Mouse (Mus musculus) megakaryocyte progenitor cell, adult 5-6 weeks (primary cell): ENCODE data around the gene St3gal5. TPM values are rescaled to one million over a fixed set of nuclear protein-coding genes. Genes with fewer than 3 reads are reported as not detected.
A peak's percentile ranks its signal among the peaks of the same experiment; 100 is the strongest.

Experiments
- ATAC-seq: replicated peaks from 2 replicates; pipeline ENCODE4 v1.8.0; 2016; ENCODE audit warnings: mild to moderate bottlenecking, moderate TSS enrichment, inconsistent platforms; ENCODE audit not compliant: poor library complexity
- total RNA-seq, 2 experiments: library from RNA; stranded (forward) in 1 of 2; stranded (reverse) in 1 of 2; fragments of 157-497, 149-512 nt in 1 of 2; fragments of 200-1000 nt in 1 of 2; gene quantifications; 2 replicates each; pipeline versions ENCODE4 v1.2.3 to v1.2.4; 2015 to 2017

The St3gal5 gene
- total RNA-seq, 2 experiments from 2014 or later = 10.1 to 14.6 TPM

- ATAC-seq = peak; percentile 20
Measured at GRCm38 (mm10) chr6:72161751-72162150, 64.4 kb downstream of the St3gal5 start.

GRCm38 (mm10) chr6:72162155-72162890, 64.9 kb downstream of the St3gal5 start:
- ATAC-seq = peak; percentile 57

- ATAC-seq = peak; percentile 92
Measured at GRCm38 (mm10) chr6:72164321-72165275, 67.2 kb downstream of the St3gal5 start.

- no peak for ATAC-seq
Measured at GRCm38 (mm10) chr6:72165907-72166306, 68.5 kb downstream of the St3gal5 start.

- ATAC-seq = no peak
Measured at GRCm38 (mm10) chr6:72171391-72171790, 74.0 kb downstream of the St3gal5 start.

GRCm38 (mm10) chr6:72173350-72173749, 76.0 kb downstream of the St3gal5 start:
- peak; percentile 72 for ATAC-seq

GRCm38 (mm10) chr6:72175419-72175818, 78.0 kb downstream of the St3gal5 start:
- no peak for ATAC-seq

- ATAC-seq = no peak
Measured at GRCm38 (mm10) chr6:72176004-72176403, 78.6 kb downstream of the St3gal5 start.

GRCm38 (mm10) chr6:72177417-72177816, 80.0 kb downstream of the St3gal5 start:
- 0 out of 2 replicates have a peak, but pooled peaks have one; percentile 34 for ATAC-seq

- ATAC-seq = no peak
Measured at GRCm38 (mm10) chr6:72179006-72179405, 81.6 kb downstream of the St3gal5 start.

- ATAC-seq = no peak
Measured at GRCm38 (mm10) chr6:72179562-72180502, 82.4 kb downstream of the St3gal5 start.

- no peak for ATAC-seq
Measured at GRCm38 (mm10) chr6:72184576-72184975, 87.2 kb downstream of the St3gal5 start.

- peak; percentile 81 for ATAC-seq
Measured at GRCm38 (mm10) chr6:72185893-72186490, 88.6 kb downstream of the St3gal5 start.

GRCm38 (mm10) chr6:72186809-72187208, 89.4 kb downstream of the St3gal5 start:
- no peak for ATAC-seq

GRCm38 (mm10) chr6:72189061-72189863, 91.9 kb downstream of the St3gal5 start:
- no peak for ATAC-seq

- peak; percentile 70 for ATAC-seq
Measured at GRCm38 (mm10) chr6:72190120-72190519, 92.7 kb downstream of the St3gal5 start.

- ATAC-seq = no peak
Measured at GRCm38 (mm10) chr6:72190577-72190976, 93.2 kb downstream of the St3gal5 start.

- ATAC-seq = no peak
Measured at GRCm38 (mm10) chr6:72196660-72197059, 99.3 kb downstream of the St3gal5 start.

- no peak for ATAC-seq
Measured at GRCm38 (mm10) chr6:72197515-72197914, 100.1 kb downstream of the St3gal5 start.
